Mouse (Mus musculus): ENCODE measurements around the gene Hist1h4d. TPM values are rescaled to one million over a fixed set of nuclear protein-coding genes. Genes with fewer than 3 reads are reported as not detected.
"Not testable (repeated sequence)": the region's sequence is repeated elsewhere in the genome, so short reads cannot be mapped to it uniquely, and the experiment has no call there.

The Hist1h4d gene
- polyA plus RNA-seq, 1 experiment: 18.7 TPM

- no peak for TF ChIP-seq POLR2A (IDR thresholded peaks at IDR 0.05; ENCODE audit: borderline replicate concordance, extremely low read depth, insufficient read depth, insufficient read length, poor library complexity, severe bottlenecking)
- no peak for TF ChIP-seq CTCF (IDR thresholded peaks at IDR 0.05; ENCODE audit: borderline replicate concordance, extremely low read depth, insufficient read depth, insufficient read length)
- DNase-seq (ENCODE audit: low read depth): peak; percentile 26
Observed at GRCm38 (mm10) chr13:23583387-23584068, 2.1 kb downstream of the Hist1h4d start.

- TF ChIP-seq CTCF (IDR thresholded peaks at IDR 0.05; ENCODE audit: borderline replicate concordance, extremely low read depth, insufficient read depth, insufficient read length) (no peak), POLR2A (IDR thresholded peaks at IDR 0.05; ENCODE audit: borderline replicate concordance, extremely low read depth, insufficient read depth, insufficient read length, poor library complexity, severe bottlenecking) (no peak)
- peak; percentile 42 for DNase-seq (ENCODE audit: low read depth)
Observed at GRCm38 (mm10) chr13:23584331-23584730, 2.9 kb downstream of the Hist1h4d start.

- DNase-seq (ENCODE audit: low read depth): peak; percentile 88
- peak; percentile 22; the same call in 1 of the 2 replicates for TF ChIP-seq POLR2A (IDR thresholded peaks at IDR 0.05; ENCODE audit: borderline replicate concordance, extremely low read depth, insufficient read depth, insufficient read length, poor library complexity, severe bottlenecking)
- TF ChIP-seq CTCF (IDR thresholded peaks at IDR 0.05; ENCODE audit: borderline replicate concordance, extremely low read depth, insufficient read depth, insufficient read length): no peak
Observed at GRCm38 (mm10) chr13:23585029-23585441, 3.6 kb downstream of the Hist1h4d start.

- peak; percentile 51; the same call in 1 of the 2 replicates for TF ChIP-seq POLR2A (IDR thresholded peaks at IDR 0.05; ENCODE audit: borderline replicate concordance, extremely low read depth, insufficient read depth, insufficient read length, poor library complexity, severe bottlenecking)
Observed at GRCm38 (mm10) chr13:23585442-23586098, 4.2 kb downstream of the Hist1h4d start.

GRCm38 (mm10) chr13:23586099-23586939 is 4.9 kb downstream of the Hist1h4d start:
- peak; percentile 63 for DNase-seq (ENCODE audit: low read depth)
- TF ChIP-seq POLR2A (IDR thresholded peaks at IDR 0.05; ENCODE audit: borderline replicate concordance, extremely low read depth, insufficient read depth, insufficient read length, poor library complexity, severe bottlenecking) (no peak), CTCF (IDR thresholded peaks at IDR 0.05; ENCODE audit: borderline replicate concordance, extremely low read depth, insufficient read depth, insufficient read length) (no peak)

More at GRCm38 (mm10) chr13:23585442-23586098, 4.2 kb downstream of the Hist1h4d start:
- DNase-seq (ENCODE audit: low read depth): peak; percentile 98

- TF ChIP-seq POLR2A (IDR thresholded peaks at IDR 0.05; ENCODE audit: borderline replicate concordance, extremely low read depth, insufficient read depth, insufficient read length, poor library complexity, severe bottlenecking): no peak
- no peak for TF ChIP-seq CTCF (IDR thresholded peaks at IDR 0.05; ENCODE audit: borderline replicate concordance, extremely low read depth, insufficient read depth, insufficient read length)
- DNase-seq (ENCODE audit: low read depth): peak; percentile 20
Observed at GRCm38 (mm10) chr13:23586940-23587225, 5.5 kb downstream of the Hist1h4d start.

- no peak for DNase-seq (ENCODE audit: low read depth)
- no peak for TF ChIP-seq POLR2A (IDR thresholded peaks at IDR 0.05; ENCODE audit: borderline replicate concordance, extremely low read depth, insufficient read depth, insufficient read length, poor library complexity, severe bottlenecking)
- no peak for TF ChIP-seq CTCF (IDR thresholded peaks at IDR 0.05; ENCODE audit: borderline replicate concordance, extremely low read depth, insufficient read depth, insufficient read length)
Observed at GRCm38 (mm10) chr13:23591206-23591605, 9.8 kb downstream of the Hist1h4d start.

- not testable (repeated sequence) for DNase-seq (ENCODE audit: low read depth)
Observed at GRCm38 (mm10) chr13:23591886-23592285, 10.5 kb downstream of the Hist1h4d start.

GRCm38 (mm10) chr13:23592614-23593013 is 11.2 kb downstream of the Hist1h4d start:
- TF ChIP-seq CTCF (IDR thresholded peaks at IDR 0.05; ENCODE audit: borderline replicate concordance, extremely low read depth, insufficient read depth, insufficient read length): no peak
- no peak for TF ChIP-seq POLR2A (IDR thresholded peaks at IDR 0.05; ENCODE audit: borderline replicate concordance, extremely low read depth, insufficient read depth, insufficient read length, poor library complexity, severe bottlenecking)
- no peak for DNase-seq (ENCODE audit: low read depth)

GRCm38 (mm10) chr13:23593051-23593770 is 11.8 kb downstream of the Hist1h4d start:
- no peak for DNase-seq (ENCODE audit: low read depth)
- no peak for TF ChIP-seq POLR2A (IDR thresholded peaks at IDR 0.05; ENCODE audit: borderline replicate concordance, extremely low read depth, insufficient read depth, insufficient read length, poor library complexity, severe bottlenecking)
- no peak for TF ChIP-seq CTCF (IDR thresholded peaks at IDR 0.05; ENCODE audit: borderline replicate concordance, extremely low read depth, insufficient read depth, insufficient read length)

GRCm38 (mm10) chr13:23595185-23595584 is 13.8 kb downstream of the Hist1h4d start:
- TF ChIP-seq POLR2A (IDR thresholded peaks at IDR 0.05; ENCODE audit: borderline replicate concordance, extremely low read depth, insufficient read depth, insufficient read length, poor library complexity, severe bottlenecking) (no peak), CTCF (IDR thresholded peaks at IDR 0.05; ENCODE audit: borderline replicate concordance, extremely low read depth, insufficient read depth, insufficient read length) (no peak)
- DNase-seq (ENCODE audit: low read depth): no peak

Data from brain, embryonic 14.5 days (tissue).